Mouse (Mus musculus) adrenal gland, adult 2 months (tissue): ENCODE measurements at regions not wholly inside any gene's neighbourhood (a gene's known extent, or its start where the extent isn't known, plus 50 kb on each side); places are given as distances from the start of the nearest gene placed in this dataset.
A peak's percentile ranks its signal among the peaks of the same experiment; 100 is the strongest.

Experiments
- DNase-seq: peaks from one replicate; pipeline ENCODE4 v3.0.0; 2021

GRCm38 (mm10) chr5:113408588-113408987 is 51.5 kb downstream of the Aym1 start:
- no peak for DNase-seq

DNA sequence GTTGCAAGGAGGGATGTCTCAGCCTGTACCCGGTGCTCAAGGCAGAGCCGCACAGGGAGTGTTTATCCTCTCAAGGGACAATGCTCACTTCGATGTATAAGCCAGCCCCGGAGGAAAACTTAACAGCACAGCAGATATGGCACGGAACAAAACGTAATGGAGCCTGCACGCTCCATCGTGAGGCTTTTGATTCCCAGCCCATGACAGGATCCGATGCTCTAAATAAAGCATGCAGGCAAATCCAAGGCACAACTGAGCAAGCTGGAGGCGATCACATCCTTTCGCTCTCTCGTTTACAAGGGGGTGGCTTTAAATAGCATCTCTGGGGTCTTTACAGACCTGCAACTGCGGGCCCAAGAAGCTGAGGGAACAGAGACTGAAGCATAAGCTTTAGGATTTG is 53.9 kb downstream of the Aym1 start:
- no peak for DNase-seq

DNA sequence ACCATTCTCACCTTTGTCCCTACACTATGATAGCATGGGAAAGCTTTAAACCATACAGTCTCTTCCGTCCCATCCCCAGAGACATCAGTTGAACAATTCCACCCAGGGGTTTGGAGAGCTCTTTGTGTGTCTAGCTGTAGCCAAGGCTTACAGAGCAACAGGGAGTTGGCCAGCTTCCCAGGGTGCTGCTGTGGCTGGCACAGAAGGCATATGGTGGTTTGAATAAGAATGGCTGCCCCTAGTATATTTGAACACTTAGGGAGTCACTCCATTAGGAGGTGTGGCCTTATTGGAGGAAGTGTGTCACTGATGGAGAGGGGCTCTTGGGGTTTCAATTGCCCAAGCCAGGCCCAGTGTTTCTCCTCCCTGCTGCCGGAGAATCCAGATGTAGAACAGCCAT is 57.5 kb downstream of the Aym1 start:
- no peak for DNase-seq

GRCm38 (mm10) chr5:113418335-113419013 is 61.4 kb downstream of the Aym1 start:
- DNase-seq: no peak

- DNase-seq: no peak
These were observed 63.5 kb downstream of the Aym1 start for GRCm38 (mm10) chr5:113420619-113421018.

GRCm38 (mm10) chr5:113421993-113422725 is 65.1 kb downstream of the Aym1 start:
- DNase-seq: peak; percentile 5

DNA sequence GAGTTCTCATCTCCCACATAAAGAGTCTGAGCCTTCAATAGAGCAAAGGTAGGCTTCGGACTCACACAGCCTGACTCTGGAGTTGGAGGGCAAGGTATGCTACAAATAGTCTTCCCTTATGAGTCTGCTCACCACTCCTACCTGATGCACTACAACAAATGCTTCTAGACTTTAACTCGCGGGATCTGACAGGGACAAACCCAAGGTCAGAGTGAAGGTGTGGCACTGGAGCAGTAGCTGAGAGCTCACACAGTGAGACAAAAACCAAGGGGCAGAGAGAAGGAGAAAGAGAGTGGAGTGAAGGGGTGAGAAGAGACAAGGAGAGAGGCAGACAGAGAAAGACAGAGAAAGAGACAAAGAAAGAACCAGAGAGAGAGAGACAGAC is 65.6 kb downstream of the Aym1 start:
- no peak for DNase-seq

DNA sequence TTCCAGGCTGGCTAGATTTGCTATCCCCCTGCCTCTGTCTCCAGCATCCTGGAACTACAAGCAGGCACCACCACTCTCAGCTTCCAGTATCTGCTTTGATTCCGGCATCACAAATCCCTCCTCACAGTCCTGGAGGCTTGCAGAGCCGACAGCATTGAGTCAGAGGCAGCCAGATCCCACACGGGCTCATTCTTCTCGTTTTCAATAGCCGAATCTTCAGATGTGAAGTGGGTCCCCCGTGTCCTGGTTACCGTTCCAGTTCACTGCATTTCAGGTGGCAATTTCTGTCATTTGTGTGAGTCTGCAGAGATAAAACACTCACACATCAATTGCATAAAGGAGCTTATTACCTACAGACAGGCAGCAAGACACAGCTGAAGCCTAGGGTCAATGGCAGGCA is 62.4 kb upstream of the Wscd2 start:
- no peak for DNase-seq

- no peak for DNase-seq
These were observed 58.8 kb upstream of the Wscd2 start for GRCm38 (mm10) chr5:113431334-113431733.

- DNase-seq: no peak
These were observed 53.1 kb upstream of the Wscd2 start for GRCm38 (mm10) chr5:113436987-113437386.
